Mouse (Mus musculus): ENCODE results near the gene Srp68. TPM values are rescaled to one million over a fixed set of nuclear protein-coding genes. Genes with fewer than 3 reads are reported as not detected.

Gene Srp68
- polyA plus RNA-seq, 1 experiment from 2014 or later, result 66.1 TPM

DNA sequence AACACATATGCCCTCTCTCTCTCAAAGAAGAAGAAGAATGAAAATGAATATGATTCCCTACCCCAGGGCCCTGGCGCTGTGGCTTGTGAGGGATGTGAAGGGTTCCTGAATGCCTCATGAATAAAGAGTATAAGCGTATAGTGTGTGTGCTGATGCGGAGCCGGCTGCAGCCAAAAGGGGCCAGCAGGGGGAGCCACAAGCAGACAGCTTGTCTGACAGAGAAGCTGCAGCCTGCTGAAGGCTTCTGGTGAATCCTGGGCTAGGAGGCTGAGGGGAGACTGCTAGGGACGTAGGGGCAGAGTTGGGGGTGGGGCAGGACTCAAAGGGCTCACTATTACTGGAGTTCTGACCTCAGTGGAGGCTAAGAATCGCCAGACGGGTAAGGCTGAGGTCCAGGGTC is 58.8 kb downstream of the Srp68 start:
- no peak overlapping the region for H3K27ac ChIP-seq (replicated peaks)
- 82% methylated on average over 7 of the region's 7 CpGs for WGBS
- H3K4me1 ChIP-seq (replicated peaks), result peaks cover 15% of the 10 kb centered on the region; the same call in 1 of the 2 replicates
- ATAC-seq (ENCODE audit: low FRiP score, low read depth), result no peak
- no peaks in the 10 kb centered on the region for H3K9me3 ChIP-seq
- H3K27me3 ChIP-seq, result no peaks in the 10 kb centered on the region
- no peak overlapping the region for H3K4me2 ChIP-seq
- no peak overlapping the region for H3K9ac ChIP-seq
- no peak overlapping the region for H3K4me3 ChIP-seq
- H3K36me3 ChIP-seq, result no peaks in the 10 kb centered on the region

- ATAC-seq (ENCODE audit: low FRiP score, low read depth), result no peak
- Histone ChIP-seq H3K9me3 (no peaks in the 10 kb centered on the region), H3K9ac (no peak overlapping the region), H3K4me2 (no peak overlapping the region), H3K27me3 (no peaks in the 10 kb centered on the region), H3K36me3 (no peaks in the 10 kb centered on the region), H3K4me1 (replicated peaks) (peaks cover 6% of the 10 kb centered on the region; the same call in 1 of the 2 replicates), H3K27ac (replicated peaks) (no peak overlapping the region), H3K4me3 (no peak overlapping the region)
- 90% methylated on average over 13 of the region's 13 CpGs for WGBS
Observed at GRCm38 (mm10) chr11:116213877-116214510, 60.0 kb downstream of the Srp68 start.

DNA sequence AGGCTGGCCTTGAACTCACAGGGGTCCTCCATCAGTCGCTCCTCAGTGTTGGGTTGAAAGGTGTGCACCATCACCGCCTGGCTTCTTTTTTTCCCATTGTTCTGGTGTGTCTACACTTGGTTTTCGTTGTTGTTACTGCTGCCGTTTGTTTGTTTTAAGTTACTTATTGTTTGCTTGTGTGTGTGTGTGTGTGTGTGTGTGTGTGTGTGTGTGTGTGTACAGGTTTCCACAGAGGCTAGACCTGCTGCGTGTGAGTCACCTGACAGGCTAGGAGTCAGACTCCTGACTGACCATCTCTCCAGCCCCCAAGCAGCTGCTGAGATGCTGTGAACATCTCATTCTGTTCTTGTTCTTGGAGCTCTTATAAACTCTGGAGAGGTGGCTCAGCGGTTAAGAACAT is 61.2 kb downstream of the Srp68 start:
- H3K27ac ChIP-seq (replicated peaks), result no peak overlapping the region
- no peak overlapping the region for H3K4me2 ChIP-seq
- H3K4me1 ChIP-seq (replicated peaks), result no peaks in the 10 kb centered on the region
- no peak overlapping the region for H3K4me3 ChIP-seq
- no peaks in the 10 kb centered on the region for H3K27me3 ChIP-seq
- ATAC-seq (ENCODE audit: low FRiP score, low read depth), result no peak
- WGBS, result 91% methylated on average over 6 of the region's 6 CpGs
- no peak overlapping the region for H3K9ac ChIP-seq
- H3K9me3 ChIP-seq, result no peaks in the 10 kb centered on the region
- H3K36me3 ChIP-seq, result no peaks in the 10 kb centered on the region

DNA sequence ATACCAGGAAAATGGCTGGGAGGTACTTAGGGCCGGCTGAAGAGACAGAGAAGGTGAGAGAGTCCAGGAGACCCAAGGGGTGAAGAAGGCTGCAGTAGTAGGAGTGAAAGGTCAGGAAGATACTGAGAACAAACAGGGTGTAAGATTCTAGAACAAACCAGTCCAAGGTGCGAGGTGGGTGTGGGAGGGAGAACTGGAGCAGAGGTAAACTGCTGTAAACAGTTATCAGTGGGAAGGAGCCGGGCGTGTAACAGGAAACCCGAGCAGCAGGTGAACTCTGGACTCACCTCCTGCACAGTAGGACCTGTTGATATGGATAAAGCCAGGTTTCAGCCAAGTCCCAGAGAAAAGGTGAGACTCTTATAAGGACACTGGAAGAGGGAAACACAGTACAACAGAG is 63.3 kb downstream of the Srp68 start:
- no peak for ATAC-seq (ENCODE audit: low FRiP score, low read depth)
- H3K9ac ChIP-seq, result no peak overlapping the region
- H3K27ac ChIP-seq (replicated peaks), result no peak overlapping the region
- H3K4me1 ChIP-seq (replicated peaks), result no peaks in the 10 kb centered on the region
- H3K9me3 ChIP-seq, result no peaks in the 10 kb centered on the region
- no peak overlapping the region for H3K4me3 ChIP-seq
- WGBS, result 74% methylated on average over 5 of the region's 5 CpGs
- peaks cover 19% of the 10 kb centered on the region for H3K36me3 ChIP-seq
- no peaks in the 10 kb centered on the region for H3K27me3 ChIP-seq
- H3K4me2 ChIP-seq, result no peak overlapping the region

- H3K4me1 ChIP-seq (replicated peaks), result no peaks in the 10 kb centered on the region
- no peaks in the 10 kb centered on the region for H3K27me3 ChIP-seq
- H3K36me3 ChIP-seq, result peaks cover 23% of the 10 kb centered on the region
- no peak for ATAC-seq (ENCODE audit: low FRiP score, low read depth)
- no peak overlapping the region for H3K4me3 ChIP-seq
- H3K9ac ChIP-seq, result no peak overlapping the region
- H3K4me2 ChIP-seq, result no peak overlapping the region
- H3K27ac ChIP-seq (replicated peaks), result no peak overlapping the region
- no peaks in the 10 kb centered on the region for H3K9me3 ChIP-seq
- WGBS, result 83% methylated on average over 8 of the region's 8 CpGs
Observed at GRCm38 (mm10) chr11:116209257-116209656, 64.8 kb downstream of the Srp68 start.

DNA sequence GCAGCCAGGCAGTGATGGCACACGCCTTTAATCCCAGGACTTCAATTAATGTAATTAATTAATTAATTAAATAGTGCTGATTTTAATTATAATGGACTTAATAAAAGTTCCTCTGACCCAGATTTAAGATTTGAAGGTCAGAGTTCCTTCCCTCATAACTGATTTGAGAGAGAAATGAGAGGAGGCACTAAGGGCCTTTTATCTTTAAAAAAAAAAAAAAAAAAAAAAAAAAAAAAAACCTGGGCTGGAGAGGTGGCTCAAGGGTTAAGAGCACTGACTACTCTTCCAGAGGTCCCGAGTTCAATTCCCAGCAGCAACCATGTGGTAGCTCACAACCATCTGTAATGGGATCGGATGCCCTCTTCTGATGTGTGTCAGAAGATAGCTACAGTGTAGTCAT is 65.4 kb downstream of the Srp68 start:
- no peaks in the 10 kb centered on the region for H3K9me3 ChIP-seq
- WGBS, result 82% methylated on average over 3 of the region's 3 CpGs

GRCm38 (mm10) chr11:116206678-116207077 is 67.3 kb downstream of the Srp68 start:
- Histone ChIP-seq H3K4me3 (no peak overlapping the region), H3K4me2 (no peak overlapping the region), H3K9me3 (no peaks in the 10 kb centered on the region), H3K27me3 (no peaks in the 10 kb centered on the region), H3K9ac (no peak overlapping the region), H3K4me1 (replicated peaks) (no peaks in the 10 kb centered on the region), H3K36me3 (peaks cover 23% of the 10 kb centered on the region), H3K27ac (replicated peaks) (no peak overlapping the region)
- whole genome bisulfite sequencing, result 75% methylated on average over 4 of the region's 4 CpGs
- ATAC-seq (ENCODE audit: low FRiP score, low read depth), result no peak

More for the DNA sequence above, 65.4 kb downstream of the Srp68 start:
- Histone ChIP-seq H3K27ac (replicated peaks) (no peak overlapping the region), H3K4me1 (replicated peaks) (no peaks in the 10 kb centered on the region), H3K4me2 (no peak overlapping the region), H3K36me3 (peaks cover 23% of the 10 kb centered on the region), H3K9ac (no peak overlapping the region), H3K27me3 (no peaks in the 10 kb centered on the region), H3K4me3 (no peak overlapping the region)
- ATAC-seq (ENCODE audit: low FRiP score, low read depth), result no peak

DNA sequence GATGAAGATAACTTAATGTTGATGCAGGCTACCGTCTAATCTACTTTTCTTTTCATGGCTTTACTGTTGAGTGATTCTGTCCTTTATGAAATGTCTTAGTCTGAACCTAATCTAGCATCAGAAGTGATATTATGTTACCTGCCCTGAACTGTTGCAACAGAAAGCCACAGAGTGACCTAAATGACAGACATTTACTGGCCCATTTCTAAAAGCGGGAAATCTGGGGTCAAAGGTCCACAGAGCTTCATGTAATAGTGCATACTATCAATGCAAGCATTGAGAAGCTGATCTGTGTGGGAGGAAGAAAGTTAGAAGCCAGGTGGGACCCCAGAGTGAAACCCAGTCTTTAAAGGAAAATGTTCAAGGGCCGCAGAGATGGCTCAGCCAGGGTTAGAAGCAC is 70.9 kb downstream of the Srp68 start:
- Histone ChIP-seq H3K9me3 (no peaks in the 10 kb centered on the region), H3K36me3 (peaks cover 23% of the 10 kb centered on the region), H3K27me3 (no peaks in the 10 kb centered on the region), H3K4me2 (no peak overlapping the region), H3K27ac (replicated peaks) (no peak overlapping the region), H3K4me1 (replicated peaks) (peaks cover 6% of the 10 kb centered on the region; the same call in 1 of the 2 replicates), H3K9ac (no peak overlapping the region), H3K4me3 (no peak overlapping the region)
- 91% methylated on average over 3 of the region's 3 CpGs for WGBS
- ATAC-seq (ENCODE audit: low FRiP score, low read depth), result no peak

DNA sequence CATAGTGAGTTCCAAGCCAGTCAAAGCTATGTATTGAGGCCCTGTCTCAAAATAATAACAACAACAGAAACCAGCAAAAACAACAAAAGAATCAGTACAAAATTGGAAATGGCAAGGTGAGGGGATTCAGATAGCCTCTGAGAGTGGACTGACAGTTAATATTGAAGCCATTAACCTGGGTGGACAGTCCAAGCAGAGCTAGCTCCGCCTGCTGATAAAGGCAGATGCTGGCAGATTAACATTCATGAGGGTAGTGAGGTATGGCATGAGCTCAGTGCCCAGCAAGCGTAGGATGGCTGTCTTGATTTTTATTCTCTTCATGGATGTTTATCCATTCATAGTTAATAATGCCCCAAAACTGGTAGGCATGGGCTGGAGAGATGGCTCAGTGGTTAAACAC is 72.9 kb downstream of the Srp68 start:
- Histone ChIP-seq H3K4me3 (no peak overlapping the region), H3K4me1 (replicated peaks) (peaks cover 25% of the 10 kb centered on the region), H3K27me3 (no peaks in the 10 kb centered on the region), H3K27ac (replicated peaks) (no peak overlapping the region), H3K4me2 (no peak overlapping the region), H3K36me3 (peaks cover 14% of the 10 kb centered on the region), H3K9ac (no peak overlapping the region), H3K9me3 (no peaks in the 10 kb centered on the region)
- 90% methylated on average over 2 of the region's 2 CpGs for WGBS
- no peak for ATAC-seq (ENCODE audit: low FRiP score, low read depth)

DNA sequence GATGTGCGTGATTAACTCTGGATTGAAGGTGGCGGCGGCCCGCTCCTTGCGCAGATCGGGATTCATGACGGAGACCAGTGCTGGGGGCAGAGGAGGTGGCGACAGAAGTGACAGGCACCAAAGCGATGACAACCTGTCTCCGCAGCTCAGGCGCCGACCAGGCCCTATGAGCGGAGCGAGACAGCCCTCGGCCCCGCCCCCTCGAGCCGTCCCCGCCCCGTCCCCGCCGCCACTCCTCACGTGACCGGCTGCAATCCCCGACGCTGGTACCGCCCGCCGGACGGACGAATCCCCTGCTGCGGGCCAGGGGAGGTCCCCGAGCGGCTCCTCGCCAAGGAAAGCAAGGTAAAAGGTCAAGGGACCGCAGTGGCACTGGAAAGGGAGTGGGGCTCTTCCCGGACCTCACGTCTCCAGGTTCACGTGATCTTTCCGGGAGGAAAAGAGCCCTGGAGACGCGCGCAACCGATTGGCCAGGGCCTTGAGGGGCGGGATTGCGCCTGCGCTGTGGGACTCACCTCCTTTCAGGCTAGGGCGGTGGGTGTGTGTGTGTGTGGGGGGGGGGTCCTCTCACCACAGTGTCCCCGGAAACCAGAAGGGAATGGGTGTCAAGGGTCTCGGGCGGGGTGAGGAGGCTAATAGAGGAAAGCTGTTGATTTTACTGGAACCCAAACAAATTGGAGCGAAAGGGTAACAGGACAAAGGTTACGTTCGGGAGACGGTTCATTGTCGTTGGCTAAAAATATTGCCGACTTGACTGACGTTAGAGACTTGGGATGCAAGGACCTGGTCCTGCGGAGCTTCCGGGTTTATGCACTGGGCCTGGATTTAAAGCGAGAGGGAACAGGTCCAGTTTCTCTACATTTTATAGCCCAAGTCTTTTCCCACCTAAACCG is 75.1 kb downstream of the Srp68 start, which contains the start of the genes Ten1 and Acox1:
Ten1 (plus strand) TSS at position 217 of the 893 bp plus-strand sequence.
Acox1 (minus strand) TSS at position 407 of the 893 bp plus-strand sequence.
- under 1% methylated on average over 61 of the region's 62 CpGs for WGBS
- peak within 1 kb of the TSS; percentile 98 for H3K27ac ChIP-seq (replicated peaks)
- peak within 1 kb of the TSS; percentile 69 for H3K4me2 ChIP-seq
- H3K9me3 ChIP-seq, result no peaks in the 10 kb centered on the region
- peaks cover 8% of the 10 kb centered on the region for H3K36me3 ChIP-seq
- H3K27me3 ChIP-seq, result no peaks in the 10 kb centered on the region
- peak within 1 kb of the TSS; percentile 75 for H3K4me3 ChIP-seq
- peaks cover 39% of the 10 kb centered on the region for H3K4me1 ChIP-seq (replicated peaks)
- peak within 1 kb of the TSS; percentile 80 for H3K9ac ChIP-seq
- ATAC-seq (ENCODE audit: low FRiP score, low read depth), result peak; percentile 98

GRCm38 (mm10) chr11:116198132-116198531 is 75.9 kb downstream of the Srp68 start:
- Histone ChIP-seq H3K4me2 (peak overlapping the region; percentile 69), H3K4me3 (peak overlapping the region; percentile 75), H3K9me3 (no peaks in the 10 kb centered on the region), H3K27ac (replicated peaks) (peak overlapping the region; percentile 98), H3K9ac (peak overlapping the region; percentile 80), H3K36me3 (peaks cover 8% of the 10 kb centered on the region), H3K4me1 (replicated peaks) (peaks cover 39% of the 10 kb centered on the region), H3K27me3 (no peaks in the 10 kb centered on the region)
- 24% methylated on average over 13 of the region's 13 CpGs for WGBS
- 0 out of 2 replicates have a peak, but pooled peaks have one; percentile 5 for ATAC-seq (ENCODE audit: low FRiP score, low read depth)

DNA sequence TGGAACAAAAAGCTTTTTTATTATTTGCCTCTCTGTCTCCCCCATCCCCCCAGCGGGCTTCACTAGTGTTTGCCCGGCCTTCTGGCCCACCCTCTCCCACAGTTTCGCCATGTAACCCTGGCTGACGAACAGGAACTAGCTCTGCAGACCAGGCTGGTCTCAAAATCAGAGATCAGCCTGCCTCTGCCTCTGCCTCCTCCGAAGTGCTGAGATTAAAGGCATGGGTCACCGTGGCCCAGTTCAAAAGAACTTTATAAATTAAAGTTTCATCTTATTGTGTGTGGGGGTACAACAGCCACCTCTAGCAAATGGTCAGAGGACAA is 76.5 kb downstream of the Srp68 start:
- peak overlapping the region; percentile 75 for H3K4me3 ChIP-seq

More for the DNA sequence above, 76.5 kb downstream of the Srp68 start:
- peak overlapping the region; percentile 69 for H3K4me2 ChIP-seq
- H3K36me3 ChIP-seq, result peaks cover 11% of the 10 kb centered on the region
- H3K9ac ChIP-seq, result no peak overlapping the region
- WGBS, result 93% methylated on average over 6 of the region's 6 CpGs
- peaks cover 39% of the 10 kb centered on the region for H3K4me1 ChIP-seq (replicated peaks)
- ATAC-seq (ENCODE audit: low FRiP score, low read depth), result no peak
- no peak overlapping the region for H3K27ac ChIP-seq (replicated peaks)
- H3K27me3 ChIP-seq, result no peaks in the 10 kb centered on the region
- H3K9me3 ChIP-seq, result no peaks in the 10 kb centered on the region
